Mouse (Mus musculus): ENCODE measurements at regions not wholly inside any gene's neighbourhood (a gene's known extent, or its start where the extent isn't known, plus 50 kb on each side); places are given as distances from the start of the nearest gene placed in this dataset.

GRCm38 (mm10) chr12:71746011-71746410, 84.9 kb upstream of the Daam1 start:
- no peak for TF ChIP-seq CTCF (conservative IDR thresholded peaks at IDR 0.05; ENCODE audit: low read length)
- no peak for TF ChIP-seq POU5F1 (IDR thresholded peaks at IDR 0.05; ENCODE audit: borderline replicate concordance, low read length)
- no peak for TF ChIP-seq NANOG (IDR thresholded peaks at IDR 0.05; ENCODE audit: borderline replicate concordance, low read length)
